Mouse (Mus musculus) neural tube, postnatal 0 days (tissue): ENCODE data around the gene Olfr1371. TPM values are rescaled to one million over a fixed set of nuclear protein-coding genes. Genes with fewer than 3 reads are reported as not detected.

ENCODE experiments used
- polyA plus RNA-seq: library from polyadenylated mRNA; unstranded; fragments of >200 nt; fragmentation: Nextera tagmentation; extraction: Ambion mirVana; gene quantifications from 2 replicates; pipeline ENCODE4 v1.2.1, GENCODE M21; 2015

The Olfr1371 gene
- not detected in 2 replicates for polyA plus RNA-seq

DNA sequence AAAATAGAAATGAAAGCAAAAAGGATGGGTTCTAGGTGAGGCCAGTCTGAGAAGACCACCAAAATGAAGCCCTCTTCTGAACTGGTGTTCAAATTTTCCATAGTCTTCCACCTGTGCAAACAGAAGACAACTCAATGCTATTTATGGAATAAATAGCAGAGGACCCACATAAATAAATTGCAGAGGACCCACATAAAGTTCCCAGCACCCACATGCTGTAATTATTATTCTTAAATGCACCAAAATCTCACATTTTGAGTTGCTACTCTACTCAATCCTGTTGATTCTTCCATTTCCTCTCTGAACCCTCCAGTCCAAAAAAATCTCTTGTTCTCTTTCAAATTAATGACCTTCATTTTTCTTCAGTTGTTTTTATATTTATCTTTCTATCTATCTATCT, at the start of gene Olfr1371:
Gene Olfr1371 (minus strand): TSS at position 101 of the 400 bp plus-strand sequence.

DNA sequence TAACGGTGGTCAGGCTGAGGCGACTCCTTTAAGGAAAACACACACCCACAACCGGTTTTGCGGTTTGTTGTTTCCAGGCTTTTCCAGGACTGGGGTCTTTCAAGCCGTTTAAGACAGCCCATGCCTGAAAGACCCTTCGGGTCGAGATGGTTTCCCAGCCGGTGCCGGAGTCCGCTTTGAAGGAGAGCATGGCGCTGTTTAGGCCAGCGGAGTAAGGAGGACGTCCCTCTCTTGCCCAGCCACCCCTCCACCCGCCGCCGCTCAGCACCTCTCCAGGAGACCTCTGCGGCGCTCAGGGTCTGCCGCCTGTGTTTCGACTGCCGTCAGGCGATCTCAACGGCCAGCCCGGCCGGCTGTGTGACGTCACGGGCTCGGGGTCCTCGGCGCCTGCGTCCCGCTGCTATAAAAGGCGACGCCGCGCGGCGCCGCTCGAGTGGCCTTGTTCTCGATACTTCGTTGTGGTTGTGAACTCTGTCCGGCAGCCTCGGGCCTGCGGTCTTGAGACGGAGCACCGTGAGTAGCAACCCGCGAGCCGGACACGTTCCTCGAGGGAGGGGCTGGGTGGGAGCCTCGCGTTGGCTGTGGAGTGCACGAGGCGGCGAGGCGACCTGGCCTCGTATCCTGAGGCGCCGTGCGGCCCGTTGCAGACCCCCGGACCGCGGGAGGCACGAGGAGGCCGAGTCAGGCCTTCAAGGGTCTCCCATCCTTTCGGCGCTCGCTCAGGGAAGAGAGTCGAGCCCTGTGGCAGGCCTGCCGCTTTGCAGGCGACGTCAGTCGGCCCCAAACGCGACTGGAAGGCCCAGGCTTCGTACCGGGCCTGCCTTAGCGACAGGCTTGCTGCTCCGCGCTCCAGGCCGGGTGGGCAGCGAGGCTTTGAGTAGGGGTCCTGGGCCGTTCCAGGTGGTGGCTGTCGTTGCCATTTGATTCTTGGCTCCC, 18.1 kb upstream of the Olfr1371 start, which contains the start of gene Skp1a:
Gene Skp1a (plus strand): TSS at position 390 of the 936 bp plus-strand sequence.

Other genes starting within 250 kb of the Olfr1371 start
- gene Cdkn2aipnl, start 246.3 kb downstream of the Olfr1371 start, polyA plus RNA-seq, result 104 and 110 TPM in 2 replicates
- 204 and 233 TPM in 2 replicates for gene Ube2b, start 213.2 kb downstream of the Olfr1371 start, polyA plus RNA-seq
- 32.2 and 33.7 TPM in 2 replicates for gene Cdkl3, start 209.8 kb downstream of the Olfr1371 start, polyA plus RNA-seq
- 126 and 134 TPM in 2 replicates for gene Ppp2ca, start 115.3 kb downstream of the Olfr1371 start, polyA plus RNA-seq
- gene Olfr1373, start 68.5 kb downstream of the Olfr1371 start, polyA plus RNA-seq, result not detected in 2 replicates
- 949 and 1,105 TPM in 2 replicates for gene Skp1a, start 18.0 kb upstream of the Olfr1371 start, polyA plus RNA-seq
- gene Tcf7, start 69.0 kb upstream of the Olfr1371 start, polyA plus RNA-seq, result 5.2 and 6.1 TPM in 2 replicates
- 402 and 429 TPM in 2 replicates for gene Vdac1, start 146.9 kb upstream of the Olfr1371 start, polyA plus RNA-seq
- gene 9530068E07Rik, start 182.4 kb upstream of the Olfr1371 start, polyA plus RNA-seq, result 114 and 121 TPM in 2 replicates